Mouse (Mus musculus): ENCODE results near the gene Baiap2l2. TPM values are rescaled to one million over a fixed set of nuclear protein-coding genes. Genes with fewer than 3 reads are reported as not detected.

The Baiap2l2 gene
- polyA plus RNA-seq, 1 experiment from 2014 or later = 2.6 TPM

Other genes starting within 250 kb of the Baiap2l2 start
- 0.20 TPM in 1 of 2 replicates, not detected in the other for gene Galr3, start 243.7 kb downstream of the Baiap2l2 start, polyA plus RNA-seq (2015; fragmentation: Nextera tagmentation; extraction: Ambion mirVana)
- gene Ankrd54, start 222.6 kb downstream of the Baiap2l2 start, polyA plus RNA-seq (2015; fragmentation: Nextera tagmentation; extraction: Ambion mirVana) = 36.7 and 40.9 TPM in 2 replicates
- gene Eif3l, start 210.4 kb downstream of the Baiap2l2 start, polyA plus RNA-seq (2015; fragmentation: Nextera tagmentation; extraction: Ambion mirVana) = 107 and 109 TPM in 2 replicates
- gene Micall1, start 176.6 kb downstream of the Baiap2l2 start, polyA plus RNA-seq (2015; fragmentation: Nextera tagmentation; extraction: Ambion mirVana) = 0.93 and 1.0 TPM in 2 replicates
- 120 and 121 TPM in 2 replicates for gene Polr2f, start 144.5 kb downstream of the Baiap2l2 start, polyA plus RNA-seq (2015; fragmentation: Nextera tagmentation; extraction: Ambion mirVana)
- gene 1700088E04Rik, start 144.3 kb downstream of the Baiap2l2 start, polyA plus RNA-seq (2015; fragmentation: Nextera tagmentation; extraction: Ambion mirVana) = 0.63 and 0.96 TPM in 2 replicates
- gene Sox10, start 120.3 kb downstream of the Baiap2l2 start, polyA plus RNA-seq (2015; fragmentation: Nextera tagmentation; extraction: Ambion mirVana) = 0.05 and 0.13 TPM in 2 replicates
- 13.1 and 13.3 TPM in 2 replicates for gene Pick1, start 56.4 kb downstream of the Baiap2l2 start, polyA plus RNA-seq (2015; fragmentation: Nextera tagmentation; extraction: Ambion mirVana)
- 0.04 and 0.07 TPM in 2 replicates for gene Gm49486, start 56.1 kb downstream of the Baiap2l2 start, polyA plus RNA-seq (2015; fragmentation: Nextera tagmentation; extraction: Ambion mirVana)
- gene Slc16a8, start 30.8 kb downstream of the Baiap2l2 start, polyA plus RNA-seq (2015; fragmentation: Nextera tagmentation; extraction: Ambion mirVana) = not detected in 2 replicates
- 16.7 and 19.5 TPM in 2 replicates for gene Pla2g6, start 42.9 kb upstream of the Baiap2l2 start, polyA plus RNA-seq (2015; fragmentation: Nextera tagmentation; extraction: Ambion mirVana)
- 2.3 and 3.3 TPM in 2 replicates for gene Maff, start 61.1 kb upstream of the Baiap2l2 start, polyA plus RNA-seq (2015; fragmentation: Nextera tagmentation; extraction: Ambion mirVana)
- gene Tmem184b, start 118.0 kb upstream of the Baiap2l2 start, polyA plus RNA-seq (2015; fragmentation: Nextera tagmentation; extraction: Ambion mirVana) = 10.4 and 12.1 TPM in 2 replicates
- gene Csnk1e, start 170.0 kb upstream of the Baiap2l2 start, polyA plus RNA-seq (2015; fragmentation: Nextera tagmentation; extraction: Ambion mirVana) = 4.2 and 4.8 TPM in 2 replicates
- not detected in 2 replicates for gene Kcnj4, start 219.7 kb upstream of the Baiap2l2 start, polyA plus RNA-seq (2015; fragmentation: Nextera tagmentation; extraction: Ambion mirVana)
- gene Kdelr3, start 230.9 kb upstream of the Baiap2l2 start, polyA plus RNA-seq (2015; fragmentation: Nextera tagmentation; extraction: Ambion mirVana) = 5.0 and 5.2 TPM in 2 replicates